Mouse (Mus musculus): ENCODE data around the gene Slc9a9.

Slc9a9 gene

GRCm38 (mm10) chr9:94732136-94732535 lies 62.4 kb downstream of the Slc9a9 start:
- DNase-seq (ENCODE audit: low read depth, low spot score): no peak

GRCm38 (mm10) chr9:94732599-94733287 lies 63.0 kb downstream of the Slc9a9 start:
- peak; percentile 13 for DNase-seq (ENCODE audit: low read depth, low spot score)

GRCm38 (mm10) chr9:94734320-94734719 lies 64.6 kb downstream of the Slc9a9 start:
- no peak for DNase-seq (ENCODE audit: low read depth, low spot score)

GRCm38 (mm10) chr9:94737226-94737625 lies 67.5 kb downstream of the Slc9a9 start:
- DNase-seq (ENCODE audit: low read depth, low spot score): no peak

- peak; percentile 79 for DNase-seq (ENCODE audit: low read depth, low spot score)
These were observed 69.1 kb downstream of the Slc9a9 start for GRCm38 (mm10) chr9:94738555-94739427.

- DNase-seq (ENCODE audit: low read depth, low spot score): no peak
These were observed 71.1 kb downstream of the Slc9a9 start for GRCm38 (mm10) chr9:94740841-94741240.

- DNase-seq (ENCODE audit: low read depth, low spot score): no peak
These were observed 73.6 kb downstream of the Slc9a9 start for GRCm38 (mm10) chr9:94743291-94743690.

GRCm38 (mm10) chr9:94748503-94748902 lies 78.8 kb downstream of the Slc9a9 start:
- no peak for DNase-seq (ENCODE audit: low read depth, low spot score)

GRCm38 (mm10) chr9:94750187-94750586 lies 80.5 kb downstream of the Slc9a9 start:
- no peak for DNase-seq (ENCODE audit: low read depth, low spot score)

GRCm38 (mm10) chr9:94750935-94751637 lies 81.4 kb downstream of the Slc9a9 start:
- DNase-seq (ENCODE audit: low read depth, low spot score): no peak

- DNase-seq (ENCODE audit: low read depth, low spot score): no peak
These were observed 81.9 kb downstream of the Slc9a9 start for GRCm38 (mm10) chr9:94751638-94752021.

- no peak for DNase-seq (ENCODE audit: low read depth, low spot score)
These were observed 82.4 kb downstream of the Slc9a9 start for GRCm38 (mm10) chr9:94752121-94752520.

- DNase-seq (ENCODE audit: low read depth, low spot score): peak; percentile 26
These were observed 90.2 kb downstream of the Slc9a9 start for GRCm38 (mm10) chr9:94759904-94760303.

- no peak for DNase-seq (ENCODE audit: low read depth, low spot score)
These were observed 98.4 kb downstream of the Slc9a9 start for GRCm38 (mm10) chr9:94768114-94768513.

- DNase-seq (ENCODE audit: low read depth, low spot score): no peak
These were observed 98.8 kb downstream of the Slc9a9 start for GRCm38 (mm10) chr9:94768524-94768923.

GRCm38 (mm10) chr9:94773357-94773756 lies 103.6 kb downstream of the Slc9a9 start:
- no peak for DNase-seq (ENCODE audit: low read depth, low spot score)

- DNase-seq (ENCODE audit: low read depth, low spot score): no peak
These were observed 118.6 kb downstream of the Slc9a9 start for GRCm38 (mm10) chr9:94788261-94788660.

- no peak for DNase-seq (ENCODE audit: low read depth, low spot score)
These were observed 121.3 kb downstream of the Slc9a9 start for GRCm38 (mm10) chr9:94790966-94791365.

GRCm38 (mm10) chr9:94803073-94803472 lies 133.4 kb downstream of the Slc9a9 start:
- DNase-seq (ENCODE audit: low read depth, low spot score): no peak

GRCm38 (mm10) chr9:94805506-94805905 lies 135.8 kb downstream of the Slc9a9 start:
- DNase-seq (ENCODE audit: low read depth, low spot score): no peak

- DNase-seq (ENCODE audit: low read depth, low spot score): peak; percentile 35
These were observed 145.8 kb downstream of the Slc9a9 start for GRCm38 (mm10) chr9:94815518-94815917.

- no peak for DNase-seq (ENCODE audit: low read depth, low spot score)
These were observed 151.6 kb downstream of the Slc9a9 start for GRCm38 (mm10) chr9:94821268-94821667.

Data from forelimb bud, embryonic 11.5 days (tissue).